Mouse (Mus musculus): ENCODE data around the gene Slc30a6.
"Not testable (repeated sequence)": the region's sequence is repeated elsewhere in the genome, so short reads cannot be mapped to it uniquely, and the experiment has no call there.

Slc30a6 gene

GRCm38 (mm10) chr17:74449776-74450175 lies 54.4 kb downstream of the Slc30a6 start:
- DNase-seq (ENCODE audit: low spot score in 2 of 2): no peak

- DNase-seq (ENCODE audit: low spot score in 2 of 2): no peak
These were observed 58.5 kb downstream of the Slc30a6 start for GRCm38 (mm10) chr17:74453928-74454327.

- no peak for DNase-seq (ENCODE audit: low spot score in 2 of 2)
These were observed 59.3 kb downstream of the Slc30a6 start for GRCm38 (mm10) chr17:74454660-74455059.

GRCm38 (mm10) chr17:74455426-74455825 lies 60.0 kb downstream of the Slc30a6 start:
- no peak for DNase-seq (ENCODE audit: low spot score in 2 of 2)

GRCm38 (mm10) chr17:74456825-74457224 lies 61.4 kb downstream of the Slc30a6 start:
- no peak for DNase-seq (ENCODE audit: low spot score in 2 of 2)

- DNase-seq (ENCODE audit: low spot score in 2 of 2): no peak
These were observed 62.7 kb downstream of the Slc30a6 start for GRCm38 (mm10) chr17:74457972-74458677.

GRCm38 (mm10) chr17:74458711-74459408 lies 63.5 kb downstream of the Slc30a6 start, which contains the start of gene Nlrc4:
Gene Nlrc4 (minus strand): TSS chr17:74459142.
- no peak for DNase-seq (ENCODE audit: low spot score in 2 of 2)

- no peak for DNase-seq (ENCODE audit: low spot score in 2 of 2)
These were observed 68.1 kb downstream of the Slc30a6 start for GRCm38 (mm10) chr17:74463510-74463909.

- not testable (repeated sequence) for DNase-seq (ENCODE audit: low spot score in 2 of 2)
These were observed 72.6 kb downstream of the Slc30a6 start for GRCm38 (mm10) chr17:74467981-74468380.

GRCm38 (mm10) chr17:74470133-74470532 lies 74.7 kb downstream of the Slc30a6 start:
- not testable (repeated sequence) for DNase-seq (ENCODE audit: low spot score in 2 of 2)

Measured in frontal cortex, postnatal 10 days (tissue).